Mouse (Mus musculus) ES-Bruce4 (cell line): Measurements from ENCODE around the gene Fam135a. TPM values are rescaled to one million over a fixed set of nuclear protein-coding genes. Genes with fewer than 3 reads are reported as not detected.

Experiments used
- H3K27ac ChIP-seq: 2 replicates; pipeline ENCODE4 v1.5.1; 2012; ENCODE audit warnings: low read length, inconsistent platforms; ENCODE audit not compliant: insufficient read depth
- H3K27me3 ChIP-seq: 2 replicates; pipeline ENCODE4 v1.6.1; 2012; ENCODE audit warnings: mild to moderate bottlenecking, low read length, inconsistent platforms; ENCODE audit not compliant: control insufficient read depth, poor library complexity, insufficient read depth, severe bottlenecking
- H3K36me3 ChIP-seq: 2 replicates; pipeline ENCODE4 v1.6.1; 2012; ENCODE audit warnings: inconsistent platforms, mild to moderate bottlenecking, low read length, moderate library complexity; ENCODE audit not compliant: control insufficient read depth, poor library complexity, insufficient read depth, severe bottlenecking
- H3K4me1 ChIP-seq: one replicate; pipeline ENCODE4 v1.8.1; 2011; ENCODE audit warnings: low read length; ENCODE audit not compliant: control insufficient read depth, insufficient read depth
- H3K4me3 ChIP-seq: 2 replicates; pipeline ENCODE4 v1.5.1; 2011; ENCODE audit warnings: low read depth, mild to moderate bottlenecking, low read length
- H3K9ac ChIP-seq: 2 replicates; pipeline ENCODE4 v1.6.1; 2012; ENCODE audit warnings: low read depth, mild to moderate bottlenecking, inconsistent platforms; ENCODE audit not compliant: poor library complexity, severe bottlenecking
- H3K9me3 ChIP-seq: replicated peaks from 2 replicates; pipeline ENCODE4 v1.6.1; 2012; ENCODE audit warnings: mild to moderate bottlenecking, low read length, inconsistent platforms; ENCODE audit not compliant: control insufficient read depth, poor library complexity, insufficient read depth, severe bottlenecking
- CTCF ChIP-seq: IDR thresholded peaks from one replicate; pipeline ENCODE4 v1.8.1; 2011; ENCODE audit warnings: low read depth, low read length
- EP300 ChIP-seq: IDR thresholded peaks from 2 replicates; pipeline ENCODE4 v1.6.1; 2011; ENCODE audit warnings: low read depth, low read length; ENCODE audit not compliant: insufficient read depth
- POLR2A ChIP-seq: IDR thresholded peaks from one replicate; pipeline ENCODE4 v1.8.1; 2011; ENCODE audit warnings: low read length; ENCODE audit not compliant: insufficient read depth
- polyA plus RNA-seq: library from polyadenylated mRNA; stranded (reverse); fragments of >200 nt; gene quantifications from 2 replicates; pipeline ENCODE4 v1.2.4, GENCODE M21; 2011; ENCODE audit warnings: low read depth; ENCODE audit not compliant: missing spikeins, insufficient read depth, insufficient read length

The Fam135a gene
- polyA plus RNA-seq, 1 experiment = 42.2 TPM

DNA sequence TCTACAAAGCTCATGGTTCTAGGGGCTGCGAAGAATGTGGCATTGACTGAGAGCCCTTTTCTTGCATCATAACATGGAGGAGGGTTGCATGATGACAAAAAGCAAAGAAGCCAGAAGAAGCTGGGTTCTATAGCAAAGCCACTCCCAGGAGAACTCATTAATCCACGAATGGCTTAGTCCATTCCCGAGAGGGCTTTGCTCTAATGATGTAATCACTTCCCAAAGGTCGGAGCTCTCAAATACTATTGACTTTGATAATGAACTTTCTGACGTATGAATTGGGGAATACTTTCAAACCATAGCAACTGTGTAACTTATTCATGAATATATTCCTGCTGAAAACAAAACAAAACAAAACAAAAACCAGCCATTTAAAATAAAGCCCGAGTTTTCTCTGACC lies 27.7 kb upstream of the Fam135a start:
- Histone ChIP-seq H3K9me3 (no peaks in the 10 kb centered on the region; the same call in 1 of the 2 replicates), H3K27me3 (no peaks in the 10 kb centered on the region), H3K4me1 (no peaks in the 10 kb centered on the region), H3K27ac (no peak overlapping the region), H3K9ac (no peak overlapping the region), H3K36me3 (no peaks in the 10 kb centered on the region), H3K4me3 (no peak overlapping the region)
- TF ChIP-seq EP300 (no peak), POLR2A (no peak), CTCF (no peak)

DNA sequence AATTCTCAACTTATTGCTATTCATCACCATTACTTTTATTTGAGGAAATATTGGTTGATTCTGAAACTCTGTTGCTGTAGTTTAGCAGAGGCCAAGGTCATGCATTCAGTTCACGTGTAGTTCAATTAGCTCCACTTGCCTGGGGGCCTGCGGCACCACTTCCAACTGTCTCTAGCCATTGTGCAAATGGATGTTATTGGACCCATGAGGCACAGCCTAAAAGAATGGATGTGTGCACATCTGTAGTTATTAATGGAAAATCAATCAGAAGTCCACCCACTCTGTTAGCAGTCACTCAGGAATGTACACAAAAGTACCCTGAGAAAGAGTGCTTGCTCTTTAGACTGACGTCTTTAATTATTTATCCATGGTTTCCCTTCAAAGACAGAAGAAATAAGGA lies 24.5 kb upstream of the Fam135a start:
- TF ChIP-seq POLR2A (no peak), CTCF (no peak), EP300 (no peak)
- Histone ChIP-seq H3K4me1 (no peaks in the 10 kb centered on the region), H3K4me3 (no peak overlapping the region), H3K27ac (no peak overlapping the region), H3K9me3 (no peaks in the 10 kb centered on the region; the same call in 1 of the 2 replicates), H3K9ac (no peak overlapping the region), H3K36me3 (no peaks in the 10 kb centered on the region), H3K27me3 (no peaks in the 10 kb centered on the region)

DNA sequence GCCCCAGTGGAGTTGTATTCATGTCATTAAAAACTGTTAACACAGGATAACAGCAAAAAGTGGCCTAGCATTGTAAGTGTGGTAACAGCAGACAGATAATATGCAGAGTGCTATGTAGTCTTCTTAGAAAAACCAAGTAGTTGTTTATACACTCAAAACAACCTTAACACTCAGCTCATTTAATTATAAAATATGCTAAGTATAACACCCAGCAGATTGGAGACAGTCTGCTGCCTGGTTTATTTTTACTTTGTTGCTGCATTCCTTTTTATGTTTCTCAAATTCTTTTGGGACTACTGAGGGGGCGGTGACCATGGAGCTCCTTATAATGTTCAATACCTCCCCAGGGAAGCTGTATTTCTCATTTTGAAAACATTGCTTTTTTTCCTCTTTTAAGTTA lies 22.4 kb upstream of the Fam135a start:
- no peak overlapping the region for H3K27ac ChIP-seq
- no peak overlapping the region for H3K9ac ChIP-seq
- no peaks in the 10 kb centered on the region; the same call in 1 of the 2 replicates for H3K9me3 ChIP-seq
- H3K4me1 ChIP-seq = no peaks in the 10 kb centered on the region
- no peak overlapping the region for H3K4me3 ChIP-seq
- H3K36me3 ChIP-seq = no peaks in the 10 kb centered on the region
- TF ChIP-seq EP300 (no peak), CTCF (no peak), POLR2A (no peak)
- no peaks in the 10 kb centered on the region for H3K27me3 ChIP-seq

DNA sequence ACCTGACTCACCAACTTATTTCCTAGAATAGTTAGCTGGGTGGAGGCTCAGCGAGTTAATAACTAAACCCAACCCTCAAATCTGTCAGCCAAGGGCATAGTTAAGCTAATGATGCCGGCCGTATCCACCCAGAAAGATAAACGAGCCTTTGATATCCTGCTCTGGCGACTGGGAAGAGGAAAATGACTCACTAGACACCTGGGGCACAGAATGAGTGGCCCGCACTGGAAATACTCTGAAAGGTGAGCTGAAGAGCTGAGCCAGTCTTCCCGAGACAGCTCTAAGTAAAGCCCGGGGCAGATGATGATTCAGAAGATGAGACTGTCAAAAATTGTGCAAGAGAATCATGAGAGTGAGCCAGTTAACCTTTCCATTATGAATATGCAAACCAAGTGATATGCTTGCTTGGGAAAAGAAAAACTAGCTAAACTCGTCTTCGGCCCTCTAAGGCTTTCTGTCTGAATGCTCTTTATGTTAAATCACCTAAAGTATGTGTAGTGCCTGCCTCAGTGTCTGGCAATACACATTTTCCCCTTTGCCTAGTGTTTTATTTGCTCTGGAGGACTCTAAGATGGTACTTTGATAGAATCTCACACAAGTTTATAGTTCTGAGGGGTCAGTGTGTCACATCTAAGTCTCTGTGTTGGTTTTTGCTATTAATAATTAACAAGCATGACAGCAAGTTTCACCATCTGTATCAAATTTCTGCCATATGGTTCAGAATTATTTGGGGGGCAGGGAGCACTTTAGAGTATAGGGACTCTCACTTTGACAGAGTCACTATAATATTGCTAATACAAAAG lies 8.0 kb upstream of the Fam135a start:
- no peaks in the 10 kb centered on the region for H3K36me3 ChIP-seq
- H3K27me3 ChIP-seq = no peaks in the 10 kb centered on the region
- H3K4me1 ChIP-seq = no peaks in the 10 kb centered on the region
- H3K4me3 ChIP-seq = no peak overlapping the region
- TF ChIP-seq POLR2A (no peak), CTCF (no peak), EP300 (no peak)
- no peak overlapping the region for H3K27ac ChIP-seq
- H3K9me3 ChIP-seq = no peaks in the 10 kb centered on the region
- H3K9ac ChIP-seq = no peak overlapping the region

DNA sequence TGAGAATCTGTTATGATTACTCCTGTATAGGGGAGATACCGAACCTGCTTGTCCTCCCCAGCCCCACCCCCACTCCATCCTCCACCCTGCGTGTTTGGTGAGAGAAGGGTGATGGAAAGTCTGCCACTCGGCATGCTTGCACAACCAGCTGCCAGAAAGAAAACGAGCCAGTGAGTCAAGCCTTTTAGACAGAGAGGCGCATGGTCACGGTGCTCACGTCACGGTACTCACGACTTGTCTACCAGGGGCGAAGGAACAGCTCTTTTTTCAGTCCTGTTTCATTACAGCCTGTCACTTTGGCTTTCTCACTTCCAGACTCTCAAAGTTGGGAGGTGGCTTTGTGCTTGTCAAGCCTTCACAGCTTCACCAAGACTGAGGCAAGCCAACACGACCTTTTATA lies 7.2 kb upstream of the Fam135a start:
- H3K4me3 ChIP-seq = no peak overlapping the region
- H3K9me3 ChIP-seq = no peaks in the 10 kb centered on the region
- no peak for TF ChIP-seq POLR2A
- no peak for TF ChIP-seq EP300
- TF ChIP-seq CTCF = no peak
- H3K4me1 ChIP-seq = no peaks in the 10 kb centered on the region
- no peak overlapping the region for H3K9ac ChIP-seq
- H3K27me3 ChIP-seq = no peaks in the 10 kb centered on the region
- H3K36me3 ChIP-seq = no peaks in the 10 kb centered on the region
- no peak overlapping the region for H3K27ac ChIP-seq

DNA sequence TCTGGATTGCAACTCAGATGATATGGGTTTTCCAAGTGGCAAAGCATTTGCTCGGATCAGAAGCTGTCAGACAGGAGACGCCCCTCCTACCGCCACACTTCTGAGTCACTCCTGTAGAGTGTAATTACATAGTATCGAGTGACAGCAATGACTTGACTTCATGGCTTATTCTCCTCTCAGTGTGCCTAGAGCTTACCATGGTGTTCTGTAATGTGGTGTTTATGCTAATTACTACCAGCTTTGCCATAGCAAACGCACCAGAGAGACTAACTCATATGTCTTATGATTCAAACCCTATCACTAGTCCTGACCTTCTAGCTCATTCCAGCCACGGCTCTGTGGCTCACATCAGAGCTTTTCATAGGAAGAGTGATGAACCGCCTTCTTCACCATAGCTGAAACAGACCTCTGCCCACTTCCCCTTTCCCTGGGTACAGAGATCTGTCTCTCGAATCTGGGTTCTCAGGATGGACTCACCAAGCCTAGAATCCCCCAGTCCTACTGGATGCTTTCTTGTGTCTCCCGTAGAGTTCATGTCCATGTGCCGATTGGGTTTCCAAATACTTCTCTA lies 2.5 kb upstream of the Fam135a start:
- H3K9ac ChIP-seq = no peak overlapping the region
- no peaks in the 10 kb centered on the region for H3K9me3 ChIP-seq
- no peaks in the 10 kb centered on the region for H3K36me3 ChIP-seq
- no peak overlapping the region for H3K4me3 ChIP-seq
- 0 out of 2 replicates have a peak, but pooled peaks cover 1% of the 10 kb centered on the region for H3K27me3 ChIP-seq
- no peaks in the 10 kb centered on the region for H3K4me1 ChIP-seq
- TF ChIP-seq EP300 = no peak
- no peak for TF ChIP-seq POLR2A
- TF ChIP-seq CTCF = no peak
- H3K27ac ChIP-seq = no peak overlapping the region
